Mouse (Mus musculus) inflammation-experienced regulatory T-cells, adult 16 weeks (primary cell): ENCODE results near the gene Olfr1321. TPM values are rescaled to one million over a fixed set of nuclear protein-coding genes. Genes with fewer than 3 reads are reported as not detected.

Experiments
- polyA plus RNA-seq: library from polyadenylated mRNA; unstranded; fragments of 100-300 nt; shearing (Covaris generic); gene quantifications from one replicate; pipeline ENCODE4 v1.2.1, GENCODE M21; 2017

The Olfr1321 gene
- not detected for polyA plus RNA-seq

GRCm38 (mm10) chrX:49734959-49735358, at the start of gene Olfr1321:
TSS of gene Olfr1321 (minus strand) at chrX:49735059.

Other genes with a start within 250 kb of the Olfr1321 start
- not detected for gene Olfr1320, start 62.7 kb downstream of the Olfr1321 start, polyA plus RNA-seq
- gene Igsf1, start 62.7 kb upstream of the Olfr1321 start, polyA plus RNA-seq, result not detected
- gene Olfr1322, start 156.4 kb upstream of the Olfr1321 start, polyA plus RNA-seq, result not detected